8 mouse cellular contexts compared by ENCODE assay signal in genomic region chr5:120211182-120211581, GRCm38 (mm10).
DNase-seq lines count a peak whose midpoint lies in the region; ATAC-seq lines count a peak whose summit lies in the region.

No protein-coding gene starts in this region.

- peaks cover 33% of the 10 kb centered on the region for H3K27me3 ChIP-seq in embryonic facial prominence, embryonic 12.5 days
- H3K27me3 ChIP-seq in hindbrain, embryonic 11.5 days (ENCODE audit: control insufficient read depth, insufficient read depth, low read length): no peaks in the 10 kb centered on the region
- peaks cover 49% of the 10 kb centered on the region for H3K27me3 ChIP-seq in limb, embryonic 12.5 days
- no peaks in the 10 kb centered on the region; the same call in 1 of the 2 replicates for H3K27me3 ChIP-seq in neural tube, embryonic 13.5 days

- peak; percentile 25 to 59 for DNase-seq in heart, adult 18-20 months
- DNase-seq in heart, adult 11 months: no peak
- DNase-seq in MN1 (ENCODE audit: low spot score): peak; percentile 49
- DNase-seq in hindbrain, embryonic 11.5 days (ENCODE audit: low spot score): peak; percentile 57
- DNase-seq in left cerebral cortex, postnatal 4 days: no peak

- ATAC-seq in embryonic facial prominence, embryonic 12.5 days (ENCODE audit: insufficient number of reproducible peaks, insufficient read depth, low FRiP score, low TSS enrichment): no peak
- ATAC-seq in hindbrain, embryonic 11.5 days (ENCODE audit: low FRiP score): no peak
- ATAC-seq in limb, embryonic 12.5 days (ENCODE audit: insufficient number of reproducible peaks, insufficient read depth, low FRiP score, low TSS enrichment, low read depth): no peak; the same call in 1 of the 2 replicates
- ATAC-seq in neural tube, embryonic 13.5 days (ENCODE audit: low read depth): no peak

- WGBS in embryonic facial prominence, embryonic 12.5 days: 3% methylated on average over 17 of the region's 17 CpGs
- 10% methylated on average over 17 of the region's 17 CpGs for WGBS in hindbrain, embryonic 11.5 days
- WGBS in limb, embryonic 12.5 days: 5% methylated on average over 17 of the region's 17 CpGs
- 12% methylated on average over 17 of the region's 17 CpGs for WGBS in neural tube, embryonic 13.5 days

- no peak overlapping the region for H3K27ac ChIP-seq in embryonic facial prominence, embryonic 12.5 days
- peak overlapping the region; percentile 42; the same call in 1 of the 2 replicates for H3K27ac ChIP-seq in hindbrain, embryonic 11.5 days (ENCODE audit: low read depth, low read length)
- H3K27ac ChIP-seq in limb, embryonic 12.5 days: no peak overlapping the region
- no peak overlapping the region for H3K27ac ChIP-seq in neural tube, embryonic 13.5 days (replicated peaks)

- intact Hi-C loops in left cerebral cortex, postnatal 4 days (cut with DNase I): no loop called here

- H3K9ac ChIP-seq in embryonic facial prominence, embryonic 12.5 days: no peak overlapping the region; the same call in 1 of the 2 replicates
- 0 out of 2 replicates have a peak overlapping the region, but pooled peaks have one; percentile 4 for H3K9ac ChIP-seq in hindbrain, embryonic 11.5 days (ENCODE audit: low read depth, low read length)
- no peak overlapping the region for H3K9ac ChIP-seq in limb, embryonic 12.5 days (replicated peaks)
- no peak overlapping the region for H3K9ac ChIP-seq in neural tube, embryonic 13.5 days

- peaks cover 13% of the 10 kb centered on the region for H3K4me1 ChIP-seq in embryonic facial prominence, embryonic 12.5 days
- H3K4me1 ChIP-seq in hindbrain, embryonic 11.5 days (replicated peaks; ENCODE audit: control insufficient read depth, insufficient read depth, low read length): peaks cover 17% of the 10 kb centered on the region
- peaks cover 11% of the 10 kb centered on the region for H3K4me1 ChIP-seq in limb, embryonic 12.5 days (replicated peaks)
- H3K4me1 ChIP-seq in neural tube, embryonic 13.5 days (replicated peaks): peaks cover 58% of the 10 kb centered on the region

- peak overlapping the region; percentile 46 for H3K4me2 ChIP-seq in embryonic facial prominence, embryonic 12.5 days (replicated peaks)
- H3K4me2 ChIP-seq in hindbrain, embryonic 11.5 days (replicated peaks; ENCODE audit: low read depth, low read length): 0 out of 2 replicates have a peak overlapping the region, but pooled peaks have one; percentile 11
- peak overlapping the region; percentile 56 for H3K4me2 ChIP-seq in limb, embryonic 12.5 days
- H3K4me2 ChIP-seq in neural tube, embryonic 13.5 days: peak overlapping the region; percentile 38

- H3K4me3 ChIP-seq in embryonic facial prominence, embryonic 12.5 days: peak overlapping the region; percentile 11; the same call in 1 of the 2 replicates
- peak overlapping the region; percentile 4; the same call in 1 of the 2 replicates for H3K4me3 ChIP-seq in hindbrain, embryonic 11.5 days (ENCODE audit: low read depth, low read length)
- peak overlapping the region; percentile 26 for H3K4me3 ChIP-seq in limb, embryonic 12.5 days (replicated peaks)
- H3K4me3 ChIP-seq in neural tube, embryonic 13.5 days: no peak overlapping the region

- H3K36me3 ChIP-seq in embryonic facial prominence, embryonic 12.5 days: no peaks in the 10 kb centered on the region
- H3K36me3 ChIP-seq in hindbrain, embryonic 11.5 days (ENCODE audit: control insufficient read depth, insufficient read depth, low read length): no peaks in the 10 kb centered on the region
- H3K36me3 ChIP-seq in limb, embryonic 12.5 days: no peaks in the 10 kb centered on the region
- no peaks in the 10 kb centered on the region for H3K36me3 ChIP-seq in neural tube, embryonic 13.5 days

- no peaks in the 10 kb centered on the region for H3K9me3 ChIP-seq in embryonic facial prominence, embryonic 12.5 days
- H3K9me3 ChIP-seq in hindbrain, embryonic 11.5 days (ENCODE audit: control insufficient read depth, low read length): no peaks in the 10 kb centered on the region
- no peaks in the 10 kb centered on the region for H3K9me3 ChIP-seq in limb, embryonic 12.5 days
- no peaks in the 10 kb centered on the region for H3K9me3 ChIP-seq in neural tube, embryonic 13.5 days

Comparison
In these comparisons a context has a peak if more than half of its experiments do, and no peak if none do; other contexts are left out.
1. DNase-seq: peak in heart, adult 18-20 months (2 of 2), MN1 (single experiment) and hindbrain, embryonic 11.5 days (single experiment); none in heart, adult 11 months (single experiment) and left cerebral cortex, postnatal 4 days (single experiment).
2. Peak in every context shown above with its lines, with median percentiles within 50 percentile points of each other: H3K4me2 ChIP-seq.